Mouse (Mus musculus) heart, embryonic 10.5 days (tissue): ENCODE results near the gene Mtch1. TPM values are rescaled to one million over a fixed set of nuclear protein-coding genes. Genes with fewer than 3 reads are reported as not detected.
"Not testable (repeated sequence)": the region's sequence is repeated elsewhere in the genome, so short reads cannot be mapped to it uniquely, and the experiment has no call there.

Experiments
- DNase-seq: peaks from one replicate; pipeline ENCODE4 v3.0.0-alpha.2; 2017; ENCODE audit warnings: low spot score
- H3K27ac ChIP-seq: fragments of 300-500 bp; sonication (generic); 2 replicates; pipeline ENCODE4 v1.5.1; 2016; ENCODE audit warnings: mild to moderate bottlenecking
- H3K27me3 ChIP-seq: fragments of 300-500 bp; sonication (generic); 2 replicates; pipeline ENCODE4 v1.6.1; 2016; ENCODE audit warnings: mild to moderate bottlenecking; ENCODE audit not compliant: poor library complexity, insufficient read depth, severe bottlenecking
- H3K36me3 ChIP-seq: fragments of 300-500 bp; sonication (generic); 2 replicates; pipeline ENCODE4 v1.6.1; 2016; ENCODE audit warnings: mild to moderate bottlenecking, moderate library complexity
- H3K4me1 ChIP-seq: fragments of 300-500 bp; sonication (generic); 2 replicates; pipeline ENCODE4 v1.6.1; 2016; ENCODE audit warnings: mild to moderate bottlenecking
- H3K4me3 ChIP-seq: fragments of 300-500 bp; sonication (generic); 2 replicates; pipeline ENCODE4 v1.5.1; 2016; ENCODE audit warnings: mild to moderate bottlenecking, moderate library complexity
- H3K9me3 ChIP-seq: fragments of 300-500 bp; sonication (generic); 2 replicates; pipeline ENCODE4 v1.6.1; 2016; ENCODE audit warnings: mild to moderate bottlenecking, moderate library complexity
- WGBS: fragments of 180-500 bp; shearing (Covaris S2); methylation state at CpG from one replicate; pipeline ENCODE4 v1.1.7; 2016; 5-methylcytosine and 5-hydroxymethylcytosine counted together
- polyA plus RNA-seq: library from polyadenylated mRNA; unstranded; fragments of >200 nt; fragmentation: Nextera tagmentation; extraction: Ambion mirVana; gene quantifications from 2 replicates; pipeline ENCODE4 v1.2.1, GENCODE M21; 2016

The Mtch1 gene
- polyA plus RNA-seq, result 281 and 310 TPM in 2 replicates

GRCm38 (mm10) chr17:29347645-29348256 lies at the start of gene Mtch1:
TSS of gene Mtch1 (minus strand) at chr17:29347934.
- DNase-seq, result peak; percentile 99
- Histone ChIP-seq H3K27ac (peak within 1 kb of the TSS; percentile 97), H3K36me3 (peaks cover 20% of the 10 kb centered on the region), H3K27me3 (no peaks in the 10 kb centered on the region), H3K9me3 (no peaks in the 10 kb centered on the region), H3K4me3 (peak within 1 kb of the TSS; percentile 99), H3K4me1 (peaks cover 31% of the 10 kb centered on the region)
- WGBS, result under 1% methylated on average over 53 of the region's 53 CpGs

GRCm38 (mm10) chr17:29396821-29397242 lies 49.1 kb upstream of the Mtch1 start:
- DNase-seq, result peak; percentile 96
- no peaks in the 10 kb centered on the region for H3K36me3 ChIP-seq
- H3K27ac ChIP-seq, result peak overlapping the region; percentile 94
- WGBS, result 16% methylated on average over 6 of the region's 6 CpGs
- peak overlapping the region; percentile 53 for H3K4me3 ChIP-seq
- H3K27me3 ChIP-seq, result 0 out of 2 replicates have a peak, but pooled peaks cover 8% of the 10 kb centered on the region
- H3K9me3 ChIP-seq, result no peaks in the 10 kb centered on the region
- peaks cover 63% of the 10 kb centered on the region for H3K4me1 ChIP-seq

GRCm38 (mm10) chr17:29396056-29396799 lies 48.5 kb upstream of the Mtch1 start:
- no peak for DNase-seq
- Histone ChIP-seq H3K27me3 (0 out of 2 replicates have a peak, but pooled peaks cover 8% of the 10 kb centered on the region), H3K27ac (peak overlapping the region; percentile 94), H3K9me3 (no peaks in the 10 kb centered on the region), H3K36me3 (no peaks in the 10 kb centered on the region), H3K4me3 (0 out of 2 replicates have a peak overlapping the region, but pooled peaks have one; percentile 53), H3K4me1 (peaks cover 60% of the 10 kb centered on the region)
- 58% methylated on average over 6 of the region's 6 CpGs for WGBS

- H3K9me3 ChIP-seq, result no peaks in the 10 kb centered on the region
- no peak for DNase-seq
- WGBS, result 45% methylated on average over 7 of the region's 7 CpGs
- no peak overlapping the region for H3K4me3 ChIP-seq
- 0 out of 2 replicates have a peak, but pooled peaks cover 8% of the 10 kb centered on the region for H3K27me3 ChIP-seq
- peak overlapping the region; percentile 62; the same call in 1 of the 2 replicates for H3K27ac ChIP-seq
- no peaks in the 10 kb centered on the region for H3K36me3 ChIP-seq
- H3K4me1 ChIP-seq, result peaks cover 53% of the 10 kb centered on the region
These were observed 47.6 kb upstream of the Mtch1 start for GRCm38 (mm10) chr17:29395381-29395780.

- H3K9me3 ChIP-seq, H3K4me3 ChIP-seq, H3K36me3 ChIP-seq, H3K27me3 ChIP-seq, DNase-seq: not testable (repeated sequence)
- 71% methylated on average over 2 of the region's 2 CpGs for WGBS
- Histone ChIP-seq H3K4me1 (peaks cover 47% of the 10 kb centered on the region), H3K27ac (0 out of 2 replicates have a peak overlapping the region, but pooled peaks have one; percentile 62)
These were observed 47.0 kb upstream of the Mtch1 start for GRCm38 (mm10) chr17:29394761-29395160.

GRCm38 (mm10) chr17:29394106-29394760 lies 46.5 kb upstream of the Mtch1 start:
- Histone ChIP-seq H3K4me1 (peaks cover 42% of the 10 kb centered on the region), H3K9me3 (no peaks in the 10 kb centered on the region), H3K36me3 (no peaks in the 10 kb centered on the region), H3K27ac (no peak overlapping the region), H3K4me3 (no peak overlapping the region), H3K27me3 (0 out of 2 replicates have a peak, but pooled peaks cover 8% of the 10 kb centered on the region)
- no peak for DNase-seq
- WGBS, result 57% methylated on average over 9 of the region's 9 CpGs

- Histone ChIP-seq H3K36me3 (no peaks in the 10 kb centered on the region), H3K4me3 (no peak overlapping the region), H3K9me3 (no peaks in the 10 kb centered on the region), H3K27me3 (0 out of 2 replicates have a peak, but pooled peaks cover 8% of the 10 kb centered on the region), H3K27ac (peak overlapping the region; percentile 24; the same call in 1 of the 2 replicates), H3K4me1 (peaks cover 34% of the 10 kb centered on the region)
- no peak for DNase-seq
- 66% methylated on average over 14 of the region's 14 CpGs for WGBS
These were observed 45.8 kb upstream of the Mtch1 start for GRCm38 (mm10) chr17:29393335-29394089.

GRCm38 (mm10) chr17:29391280-29391679 lies 43.5 kb upstream of the Mtch1 start:
- no peak overlapping the region for H3K27ac ChIP-seq
- H3K9me3 ChIP-seq, result no peaks in the 10 kb centered on the region
- peaks cover 15% of the 10 kb centered on the region for H3K4me1 ChIP-seq
- DNase-seq, result no peak
- no peaks in the 10 kb centered on the region for H3K36me3 ChIP-seq
- H3K4me3 ChIP-seq, result no peak overlapping the region
- WGBS, result 44% methylated on average over 8 of the region's 8 CpGs
- H3K27me3 ChIP-seq, result 0 out of 2 replicates have a peak, but pooled peaks cover 8% of the 10 kb centered on the region

- H3K4me1 ChIP-seq, result peaks cover 19% of the 10 kb centered on the region
- 79% methylated on average over 11 of the region's 11 CpGs for WGBS
- no peak overlapping the region for H3K4me3 ChIP-seq
- no peaks in the 10 kb centered on the region for H3K36me3 ChIP-seq
- H3K27me3 ChIP-seq, result no peaks in the 10 kb centered on the region
- no peaks in the 10 kb centered on the region for H3K9me3 ChIP-seq
- no peak for DNase-seq
- H3K27ac ChIP-seq, result peak overlapping the region; percentile 29; the same call in 1 of the 2 replicates
These were observed 41.2 kb upstream of the Mtch1 start for GRCm38 (mm10) chr17:29388978-29389377.

GRCm38 (mm10) chr17:29385746-29386145 lies 38.0 kb upstream of the Mtch1 start:
- no peak overlapping the region for H3K4me3 ChIP-seq
- no peak for DNase-seq
- H3K4me1 ChIP-seq, result peaks cover 12% of the 10 kb centered on the region
- H3K27ac ChIP-seq, result no peak overlapping the region
- no peaks in the 10 kb centered on the region for H3K9me3 ChIP-seq
- no peaks in the 10 kb centered on the region for H3K27me3 ChIP-seq
- H3K36me3 ChIP-seq, result no peaks in the 10 kb centered on the region
- 40% methylated on average over 6 of the region's 6 CpGs for WGBS

- peaks cover 12% of the 10 kb centered on the region for H3K4me1 ChIP-seq
- no peak overlapping the region for H3K27ac ChIP-seq
- H3K36me3 ChIP-seq, result no peaks in the 10 kb centered on the region
- WGBS, result 47% methylated on average over 5 of the region's 5 CpGs
- H3K4me3 ChIP-seq, result no peak overlapping the region
- no peaks in the 10 kb centered on the region for H3K27me3 ChIP-seq
- H3K9me3 ChIP-seq, result no peaks in the 10 kb centered on the region
- no peak for DNase-seq
These were observed 37.2 kb upstream of the Mtch1 start for GRCm38 (mm10) chr17:29384850-29385438.

- Histone ChIP-seq H3K4me1 (peaks cover 13% of the 10 kb centered on the region), H3K9me3 (no peaks in the 10 kb centered on the region), H3K27ac (no peak overlapping the region), H3K27me3 (no peaks in the 10 kb centered on the region), H3K36me3 (no peaks in the 10 kb centered on the region), H3K4me3 (no peak overlapping the region)
- WGBS, result 76% methylated on average over 9 of the region's 9 CpGs
- DNase-seq, result no peak
These were observed 36.2 kb upstream of the Mtch1 start for GRCm38 (mm10) chr17:29383923-29384322.
